Mouse (Mus musculus) ES-Bruce4 (cell line): ENCODE data around the gene Olfr575.

Experiments used
- CTCF ChIP-seq: IDR thresholded peaks from one replicate; pipeline ENCODE4 v1.8.1; 2011; ENCODE audit warnings: low read depth, low read length
- EP300 ChIP-seq: IDR thresholded peaks from 2 replicates; pipeline ENCODE4 v1.6.1; 2011; ENCODE audit warnings: low read depth, low read length; ENCODE audit not compliant: insufficient read depth
- POLR2A ChIP-seq: IDR thresholded peaks from one replicate; pipeline ENCODE4 v1.8.1; 2011; ENCODE audit warnings: low read length; ENCODE audit not compliant: insufficient read depth

DNA sequence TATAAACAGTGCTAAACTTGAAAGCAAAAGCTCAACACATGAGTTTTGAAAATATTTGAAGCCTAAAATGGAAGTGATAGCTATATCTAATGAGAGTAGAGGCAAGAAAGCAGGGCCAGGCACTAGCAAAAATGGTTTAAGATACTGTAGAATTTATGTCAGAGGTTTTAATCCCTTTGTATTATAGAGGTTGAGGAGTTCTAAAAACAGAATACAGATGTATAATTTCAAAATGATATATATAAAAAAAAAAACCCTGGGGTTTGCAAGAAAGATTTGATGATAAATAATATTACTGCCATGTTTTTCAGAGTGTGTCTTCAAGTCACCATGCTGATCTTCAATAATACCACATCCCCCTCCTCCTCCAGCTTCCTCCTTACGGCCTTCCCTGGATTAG is 10.4 kb downstream of the Olfr575 start, which contains the start of gene Olfr574:
- TF ChIP-seq POLR2A (no peak), CTCF (no peak), EP300 (no peak)
